Mouse (Mus musculus): ENCODE results near the gene Tmem167b. TPM values are rescaled to one million over a fixed set of nuclear protein-coding genes. Genes with fewer than 3 reads are reported as not detected.

Tmem167b gene
- total RNA-seq, 4 experiments from 2014 or later = 46.4 to 52.3 (median 48.7) TPM

- peak; percentile 69 to 88 for DNase-seq (ENCODE audit: low spot score in 2 of 2)
Observed at GRCm38 (mm10) chr3:108537303-108537702, 25.0 kb downstream of the Tmem167b start.

DNA sequence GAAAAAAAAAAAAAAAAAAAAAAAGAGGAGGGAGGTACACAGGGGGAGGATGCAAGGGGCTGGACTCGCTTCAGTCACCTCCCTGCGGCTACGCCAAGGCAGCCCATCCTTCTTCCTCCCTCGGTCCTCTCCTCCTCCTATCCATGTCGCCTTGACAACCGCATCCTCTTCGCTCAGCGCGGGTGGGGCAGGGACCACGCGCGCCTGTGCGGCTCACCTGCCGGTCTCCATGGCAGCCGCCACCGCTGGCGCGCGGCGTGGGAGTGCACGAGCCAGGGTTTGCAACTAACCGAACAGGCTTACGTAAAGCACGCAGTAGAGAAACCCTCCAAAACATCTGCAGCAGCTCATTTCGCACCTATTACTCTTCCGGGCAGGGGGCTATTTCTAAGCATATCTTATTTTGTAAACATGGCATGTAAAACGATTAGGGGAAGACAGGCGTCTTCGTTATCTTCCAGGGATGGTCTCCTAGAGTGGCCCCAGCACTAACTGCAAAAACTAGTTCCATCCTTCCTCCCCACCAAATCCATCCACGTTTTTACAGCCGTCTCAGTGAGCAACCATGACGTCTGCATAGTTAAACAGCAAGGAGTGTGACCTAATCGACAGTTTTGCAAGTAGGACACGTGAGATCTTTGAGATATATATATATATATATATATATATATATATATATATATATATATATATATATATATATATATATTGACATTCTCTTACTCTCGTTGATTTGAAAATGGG lies 25.6 kb downstream of the Tmem167b start, which contains the start of gene 5330417C22Rik:
Gene 5330417C22Rik, minus strand, starts transcription at position 20 of the 744 bp plus-strand sequence.
- DNase-seq (ENCODE audit: low spot score in 2 of 2) = peak; percentile 77 to 97

DNA sequence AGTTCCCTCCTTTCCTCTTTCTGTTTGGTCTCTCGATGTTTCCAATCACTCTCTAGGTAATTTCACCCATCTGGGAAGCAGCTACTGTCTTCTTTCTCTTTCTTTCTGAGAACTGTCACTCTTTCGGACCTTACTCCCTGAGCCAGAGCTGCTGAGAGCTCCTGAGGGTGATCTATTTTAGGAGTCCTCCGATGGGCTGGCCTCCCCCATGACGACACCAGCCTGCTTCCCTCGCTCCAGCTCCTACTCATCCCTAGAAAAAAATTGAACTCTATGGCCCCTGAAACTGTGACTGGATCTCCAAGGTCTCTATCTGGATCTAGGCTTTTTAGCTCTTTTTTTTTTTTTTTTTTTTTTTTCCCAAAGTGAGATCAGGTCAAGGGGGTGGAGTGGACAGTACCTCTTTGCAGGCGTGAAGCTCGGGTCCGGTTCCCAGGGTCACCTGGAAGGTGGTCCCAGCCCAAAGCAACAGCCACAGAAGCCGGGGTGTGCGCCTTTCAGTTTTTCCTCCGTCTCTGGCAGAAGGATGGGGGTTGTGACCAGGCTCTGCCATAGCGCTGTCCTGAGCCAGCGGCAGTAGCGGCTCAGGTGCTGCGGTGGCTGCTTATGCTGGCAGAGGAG lies 26.3 kb downstream of the Tmem167b start:
- no peak for DNase-seq (ENCODE audit: low spot score in 2 of 2)

GRCm38 (mm10) chr3:108533951-108534350 lies 28.3 kb downstream of the Tmem167b start, which contains the start of gene 1700013F07Rik:
1700013F07Rik (plus strand) TSS chr3:108534150.
- DNase-seq (ENCODE audit: low spot score in 2 of 2) = no peak

- DNase-seq (ENCODE audit: low spot score in 2 of 2) = no peak
Observed at GRCm38 (mm10) chr3:108533114-108533885, 29.0 kb downstream of the Tmem167b start.

GRCm38 (mm10) chr3:108528489-108528888 lies 33.8 kb downstream of the Tmem167b start:
- no peak for DNase-seq (ENCODE audit: low spot score in 2 of 2)

GRCm38 (mm10) chr3:108523415-108523814 lies 38.9 kb downstream of the Tmem167b start:
- DNase-seq (ENCODE audit: low spot score in 2 of 2) = no peak

DNA sequence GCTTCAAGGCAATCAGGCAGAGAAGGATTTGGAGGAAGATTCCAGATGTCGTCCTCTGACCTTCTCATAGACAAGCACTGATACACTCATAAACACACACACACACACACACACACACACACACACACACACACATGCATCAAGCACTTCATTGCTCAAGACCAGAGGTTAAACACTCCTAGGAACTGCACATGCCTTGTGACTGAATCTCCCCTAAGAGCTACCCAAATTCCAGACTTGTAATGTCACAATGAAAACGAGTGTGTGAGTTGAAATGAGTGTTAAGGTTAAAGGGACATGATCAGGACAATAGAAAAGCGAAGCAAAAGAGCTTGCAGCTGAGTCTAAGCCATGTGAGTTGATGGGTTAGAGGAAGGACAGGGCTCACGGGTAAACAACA lies 44.0 kb downstream of the Tmem167b start:
- no peak for DNase-seq (ENCODE audit: low spot score in 2 of 2)

DNA sequence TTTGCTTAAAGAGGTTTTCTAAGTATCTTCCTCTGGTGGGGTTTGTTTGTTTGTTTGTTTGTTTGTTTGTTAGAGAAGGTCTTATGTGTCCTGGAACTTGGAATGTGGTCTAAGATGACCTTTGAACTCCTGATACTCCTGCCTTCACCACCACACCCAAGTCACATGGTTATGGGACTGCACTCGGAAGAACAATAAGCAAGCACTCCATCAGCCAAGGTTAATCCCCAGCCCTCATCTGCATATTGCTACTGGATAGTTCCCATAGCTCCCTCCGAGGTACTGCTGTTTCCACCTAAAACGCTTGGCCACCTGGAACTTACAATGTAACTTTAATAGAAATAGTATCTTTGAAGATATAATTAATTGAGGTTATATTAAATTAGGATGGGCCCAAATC lies 48.8 kb downstream of the Tmem167b start:
- no peak for DNase-seq (ENCODE audit: low spot score in 2 of 2)

DNA sequence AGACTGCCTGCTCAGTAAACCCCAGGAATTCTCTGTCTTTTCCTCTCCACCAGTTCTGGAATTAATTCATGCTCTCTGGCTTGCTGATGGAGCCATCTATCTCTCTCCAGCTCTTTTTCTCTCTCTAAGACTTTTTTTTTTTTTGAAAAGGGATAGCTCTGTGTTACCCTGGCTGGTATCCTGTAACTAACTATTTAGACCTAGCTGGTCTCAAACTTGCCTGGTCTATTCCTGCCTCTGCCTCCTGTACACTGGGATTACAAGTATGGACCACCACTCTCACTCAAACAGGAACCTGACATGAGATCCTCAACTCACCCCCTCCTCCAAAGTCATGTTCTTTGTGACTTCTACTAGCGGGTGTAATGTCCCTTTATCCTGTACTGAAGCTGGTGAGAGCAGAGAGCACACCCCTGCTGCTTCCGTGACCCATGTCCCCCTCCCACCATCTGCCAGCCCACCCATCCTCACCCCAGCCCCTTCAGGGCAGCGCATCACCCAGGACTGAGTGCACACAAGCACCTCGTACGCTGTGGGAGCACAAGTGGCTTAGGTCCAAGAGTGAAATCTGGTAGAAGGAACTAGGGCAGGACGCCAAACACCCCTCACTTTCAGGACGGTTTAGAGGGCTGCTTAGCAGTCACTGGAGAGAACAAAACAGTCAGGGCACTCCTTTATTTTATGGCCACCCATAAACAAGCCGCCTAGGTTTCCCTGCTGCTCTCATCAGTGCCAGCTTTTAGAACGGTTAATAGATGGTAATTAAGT lies 51.4 kb downstream of the Tmem167b start:
- no peak for DNase-seq (ENCODE audit: low spot score in 2 of 2)

DNA sequence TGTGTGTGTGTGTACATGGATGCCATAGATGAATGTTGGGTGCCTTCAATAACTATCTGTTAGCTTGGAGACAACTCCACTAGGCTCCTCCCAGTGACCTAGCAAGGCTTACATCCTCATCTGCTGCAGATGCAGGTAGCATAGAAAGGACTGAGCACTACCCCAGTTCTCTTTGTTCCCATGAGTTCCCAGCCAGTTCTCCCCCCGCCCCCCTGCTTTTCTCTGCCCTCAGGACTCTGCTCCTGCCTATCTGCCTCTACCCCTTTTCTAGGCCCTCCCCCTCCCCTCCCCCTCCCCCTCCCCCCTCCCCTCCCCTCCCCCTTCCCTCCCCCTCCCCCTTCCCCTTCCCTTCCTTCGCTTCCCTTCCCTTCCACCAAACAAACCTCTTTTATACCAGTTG lies 52.1 kb downstream of the Tmem167b start:
- no peak for DNase-seq (ENCODE audit: low spot score in 2 of 2)

- DNase-seq (ENCODE audit: low spot score in 2 of 2) = no peak
Observed at GRCm38 (mm10) chr3:108508745-108509474, 53.4 kb downstream of the Tmem167b start.

Small RNA genes lying within 50 kb of the gene (microRNA-seq; reads per million reads assigned to microRNA genes)
- gene Gm22860 = 0 reads per million in 2 experiments

Other genes starting within 250 kb of the Tmem167b start
- not detected for gene Mybphl, start 197.6 kb downstream of the Tmem167b start, total RNA-seq (2022)
- 10 to 100 TPM; 11.1 to 13.8 (median 11.7) TPM for gene Psrc1, start 178.6 kb downstream of the Tmem167b start, total RNA-seq (2022)
- gene Celsr2, start 146.9 kb downstream of the Tmem167b start, total RNA-seq (2022) = 100 to 1,000 TPM; 145 to 152 (median 149) TPM
- 100 to 1,000 TPM; 234 to 244 (median 236) TPM for gene Sars, start 117.3 kb downstream of the Tmem167b start, total RNA-seq (2022)
- 1 to 10 TPM; 2.2 to 3.5 (median 2.7) TPM for gene 1700013F07Rik, start 28.3 kb downstream of the Tmem167b start, total RNA-seq (2022)
- gene 5330417C22Rik, start 25.9 kb downstream of the Tmem167b start, total RNA-seq (2022) = 10 to 100 TPM; 29.3 to 41.9 (median 35.1) TPM
- gene Taf13, start 9.2 kb upstream of the Tmem167b start, total RNA-seq (2022) = 10 to 100 TPM; 21.8 to 24.8 (median 22.1) TPM
- 100 to 1,000 TPM; 114 to 149 (median 124) TPM for gene Wdr47, start 28.8 kb upstream of the Tmem167b start, total RNA-seq (2022)
- gene Clcc1, start 91.4 kb upstream of the Tmem167b start, total RNA-seq (2022) = 10 to 100 TPM; 33.7 to 37.9 (median 35.7) TPM
- gene Gpsm2, start 159.8 kb upstream of the Tmem167b start, total RNA-seq (2022) = 10 to 100 TPM; 10.5 to 14.6 (median 10.7) TPM
- not detected for gene Aknad1, start 177.2 kb upstream of the Tmem167b start, total RNA-seq (2022)